Mouse (Mus musculus) G1E (cell line): ENCODE measurements around the gene Chrnb2.

ENCODE experiments used
- CTCF ChIP-seq: IDR thresholded peaks from 2 replicates; pipeline ENCODE4 v1.5.1; 2012; ENCODE audit warnings: low read depth, low read length, inconsistent platforms, mixed read lengths
- GATA1 ChIP-seq: IDR thresholded peaks from 2 replicates; pipeline ENCODE4 v1.6.1; 2012; ENCODE audit warnings: borderline replicate concordance, low read length, inconsistent platforms, mixed read lengths
- POLR2AphosphoS5 ChIP-seq: IDR thresholded peaks from 2 replicates; pipeline ENCODE4 v1.6.1; 2012; ENCODE audit warnings: low read depth, low read length, inconsistent platforms; ENCODE audit not compliant: insufficient replicate concordance

DNA sequence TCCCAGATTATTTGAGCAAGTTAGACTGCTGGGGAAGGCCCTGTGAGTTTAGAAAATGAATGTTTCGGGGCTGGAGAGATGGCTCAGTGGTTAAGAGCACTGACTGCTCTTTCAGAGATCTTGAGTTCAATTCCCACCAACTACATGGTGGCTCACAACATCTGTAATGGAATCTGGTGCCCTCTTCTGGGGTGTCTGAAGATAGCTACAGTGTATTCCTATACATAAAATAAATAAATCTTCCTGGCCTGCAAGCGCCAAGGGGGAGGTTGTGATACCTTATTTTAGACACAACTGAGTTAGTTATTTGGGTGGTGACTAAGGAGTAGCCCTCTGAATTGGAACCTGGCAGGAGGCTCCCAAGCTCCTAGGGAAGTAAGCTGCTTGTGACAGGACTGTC lies 35.6 kb downstream of the Chrnb2 start:
- TF ChIP-seq GATA1 (no peak), CTCF (no peak), POLR2AphosphoS5 (no peak)
